Mouse (Mus musculus): ENCODE measurements at regions not wholly inside any gene's neighbourhood (a gene's known extent, or its start where the extent isn't known, plus 50 kb on each side); places are given as distances from the start of the nearest gene placed in this dataset.
"Not testable (repeated sequence)": the region's sequence is repeated elsewhere in the genome, so short reads cannot be mapped to it uniquely, and the experiment has no call there.

DNA sequence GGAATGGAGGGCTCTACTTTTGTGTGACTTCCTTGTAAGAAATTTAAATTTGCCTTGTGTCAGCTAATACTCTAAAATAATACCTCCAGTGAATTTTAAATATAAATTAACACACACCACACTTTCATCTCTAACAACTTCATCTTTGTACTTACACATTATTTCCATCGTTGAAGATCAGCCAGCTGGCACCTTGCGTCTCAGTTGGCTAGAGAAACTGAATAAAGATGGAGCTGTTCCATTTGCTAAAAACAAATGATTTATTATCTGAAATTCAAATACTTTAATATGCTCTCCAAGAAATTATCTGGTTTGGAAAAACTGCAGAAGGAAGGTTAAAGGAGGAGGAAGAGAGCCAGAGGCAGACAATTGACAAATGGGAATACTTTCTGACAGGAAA, 122.0 kb upstream of the Gm11096 start:
- H3K4me3 ChIP-seq: no peak overlapping the region
- H3K9ac ChIP-seq: no peak overlapping the region
- H3K27ac ChIP-seq: no peak overlapping the region
- ATAC-seq (ENCODE audit: low FRiP score, low read depth): no peak
- no peak overlapping the region for H3K4me2 ChIP-seq (replicated peaks)
- 0 out of 2 replicates have a peak, but pooled peaks cover 2% of the 10 kb centered on the region for H3K4me1 ChIP-seq
- no peaks in the 10 kb centered on the region for H3K36me3 ChIP-seq
- no peaks in the 10 kb centered on the region for H3K9me3 ChIP-seq
- 88% methylated on average over 2 of the region's 2 CpGs for WGBS
- H3K27me3 ChIP-seq: no peaks in the 10 kb centered on the region

DNA sequence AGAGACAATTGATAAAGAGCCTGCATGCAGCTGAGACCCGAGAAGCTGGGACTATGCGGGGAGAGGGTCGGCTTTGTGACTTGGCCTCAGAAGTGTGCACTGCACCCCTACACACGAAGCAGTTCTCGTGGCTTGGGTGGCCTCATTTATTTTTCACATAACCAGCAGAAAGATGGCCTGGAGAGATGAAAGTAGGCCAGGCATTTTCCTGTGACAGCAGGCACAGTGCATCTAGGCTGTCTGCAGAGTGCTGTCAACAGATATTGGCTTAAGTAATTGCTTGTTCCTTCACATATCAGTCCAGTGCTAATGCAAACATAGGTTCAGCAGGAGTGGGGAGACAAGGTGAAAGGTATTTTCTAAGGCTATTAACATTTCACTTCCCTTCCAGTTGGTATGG, 124.9 kb upstream of the Gm11096 start:
- whole genome bisulfite sequencing: 81% methylated on average over 5 of the region's 5 CpGs
- no peaks in the 10 kb centered on the region for H3K4me1 ChIP-seq
- H3K4me2 ChIP-seq (replicated peaks): no peak overlapping the region
- H3K36me3 ChIP-seq: no peaks in the 10 kb centered on the region
- ATAC-seq (ENCODE audit: low FRiP score, low read depth): no peak
- H3K9ac ChIP-seq: no peak overlapping the region
- H3K27me3 ChIP-seq: no peaks in the 10 kb centered on the region
- no peaks in the 10 kb centered on the region for H3K9me3 ChIP-seq
- no peak overlapping the region for H3K27ac ChIP-seq
- no peak overlapping the region for H3K4me3 ChIP-seq

DNA sequence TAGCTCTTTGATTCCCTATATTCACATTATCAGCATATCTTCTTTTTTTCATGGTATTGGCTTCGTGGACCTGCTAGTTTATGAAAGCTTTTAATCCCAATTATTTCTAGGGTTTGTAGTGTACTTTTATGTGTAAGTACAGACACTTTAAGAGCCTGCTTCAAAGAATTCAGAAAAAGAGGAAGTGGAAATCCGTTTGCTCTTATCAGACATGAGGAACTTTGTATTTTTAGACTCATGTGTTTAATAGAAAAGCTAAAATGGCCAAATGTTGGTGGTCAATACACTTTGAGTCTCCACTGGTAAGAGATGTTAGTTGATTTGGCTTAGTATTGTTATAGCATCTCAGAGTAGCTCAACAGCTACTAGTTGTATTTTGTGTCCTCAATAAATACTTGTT, 135.7 kb upstream of the Gm11096 start:
- WGBS: 71% methylated on average over 2 of the region's 2 CpGs
- ATAC-seq (ENCODE audit: low FRiP score, low read depth): no peak
- no peak overlapping the region for H3K27ac ChIP-seq

DNA sequence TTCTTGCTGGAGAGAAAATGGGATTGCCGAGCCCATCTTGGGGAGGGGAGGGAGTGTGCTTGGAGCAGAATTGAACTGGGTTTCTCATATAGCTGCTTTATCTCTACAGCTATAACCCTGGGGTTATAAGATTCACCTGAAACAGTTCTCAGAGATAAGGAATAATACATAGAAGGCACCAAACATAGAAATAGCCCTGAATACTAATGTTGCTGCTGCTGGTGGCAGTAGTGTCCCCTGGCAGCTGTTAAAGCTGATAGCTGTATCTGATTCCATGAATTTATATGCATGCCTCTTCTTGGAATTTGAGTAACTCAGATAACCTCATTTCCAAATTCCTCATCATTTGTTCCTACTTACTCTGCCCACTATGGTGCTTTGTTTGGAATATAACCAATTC, 137.0 kb upstream of the Gm11096 start:
- H3K36me3 ChIP-seq: no peaks in the 10 kb centered on the region
- 68% methylated on average over 1 of the region's 1 CpGs for WGBS
- no peaks in the 10 kb centered on the region for H3K4me1 ChIP-seq
- no peak overlapping the region for H3K4me2 ChIP-seq (replicated peaks)
- H3K27ac ChIP-seq: no peak overlapping the region
- H3K9me3 ChIP-seq: no peaks in the 10 kb centered on the region
- no peaks in the 10 kb centered on the region for H3K27me3 ChIP-seq
- no peak overlapping the region for H3K9ac ChIP-seq
- H3K4me3 ChIP-seq: no peak overlapping the region
- ATAC-seq (ENCODE audit: low FRiP score, low read depth): no peak

More for the DNA sequence above, 135.7 kb upstream of the Gm11096 start:
- no peaks in the 10 kb centered on the region for H3K9me3 ChIP-seq
- no peaks in the 10 kb centered on the region for H3K27me3 ChIP-seq
- H3K36me3 ChIP-seq: no peaks in the 10 kb centered on the region
- H3K4me3 ChIP-seq: no peak overlapping the region
- H3K9ac ChIP-seq: no peak overlapping the region
- H3K4me2 ChIP-seq (replicated peaks): no peak overlapping the region
- H3K4me1 ChIP-seq: no peaks in the 10 kb centered on the region

DNA sequence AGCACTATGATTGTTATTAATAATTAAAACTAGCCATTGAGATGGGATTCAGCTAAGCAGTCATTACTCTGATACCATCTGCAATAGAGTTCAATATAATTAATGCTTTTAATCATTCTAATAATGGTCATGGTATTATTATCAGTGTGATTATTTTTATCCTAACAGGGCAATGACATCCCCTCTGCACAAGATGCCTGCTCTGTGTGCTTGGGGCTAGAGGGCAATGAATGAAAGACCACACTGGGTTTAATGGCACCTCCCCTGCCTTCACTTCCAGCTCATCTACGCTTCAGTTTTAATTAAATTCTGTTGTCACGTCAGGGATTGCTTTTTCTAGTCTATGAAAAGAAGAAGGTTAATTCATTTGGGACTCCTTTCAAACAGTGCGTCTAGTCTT, 139.1 kb upstream of the Gm11096 start:
- no peaks in the 10 kb centered on the region for H3K36me3 ChIP-seq
- no peaks in the 10 kb centered on the region for H3K9me3 ChIP-seq
- no peak for ATAC-seq (ENCODE audit: low FRiP score, low read depth)
- no peaks in the 10 kb centered on the region for H3K27me3 ChIP-seq
- no peak overlapping the region for H3K27ac ChIP-seq
- no peaks in the 10 kb centered on the region for H3K4me1 ChIP-seq
- no peak overlapping the region for H3K9ac ChIP-seq
- no peak overlapping the region for H3K4me3 ChIP-seq
- H3K4me2 ChIP-seq (replicated peaks): no peak overlapping the region
- WGBS: 71% methylated on average over 3 of the region's 3 CpGs

DNA sequence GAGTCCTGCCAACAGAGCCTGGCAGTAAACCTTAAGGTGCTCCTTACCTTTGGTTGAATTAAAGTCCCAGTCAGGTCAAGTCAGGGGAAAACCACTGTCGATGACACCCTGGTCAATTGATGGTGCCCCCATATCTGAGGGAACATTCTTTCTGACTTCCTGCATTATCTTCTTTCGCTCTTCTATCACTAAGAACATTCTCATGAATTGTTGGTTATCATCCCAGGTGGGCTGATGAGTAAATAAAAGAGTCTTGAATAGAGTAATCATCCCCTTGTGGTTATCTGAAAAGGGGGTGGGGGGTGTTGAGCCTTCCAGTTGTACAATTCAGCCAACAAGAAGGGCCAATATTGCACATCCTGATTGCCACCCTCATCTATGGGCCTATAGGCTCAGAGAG, 149.7 kb upstream of the Gm11096 start:
- Histone ChIP-seq H3K9me3 (no peaks in the 10 kb centered on the region), H3K36me3 (no peaks in the 10 kb centered on the region), H3K27me3 (no peaks in the 10 kb centered on the region), H3K4me1 (no peaks in the 10 kb centered on the region), H3K4me3 (no peak overlapping the region), H3K9ac (no peak overlapping the region), H3K4me2 (replicated peaks) (no peak overlapping the region), H3K27ac (no peak overlapping the region)
- no peak for ATAC-seq (ENCODE audit: low FRiP score, low read depth)
- 96% methylated on average over 2 of the region's 2 CpGs for WGBS

DNA sequence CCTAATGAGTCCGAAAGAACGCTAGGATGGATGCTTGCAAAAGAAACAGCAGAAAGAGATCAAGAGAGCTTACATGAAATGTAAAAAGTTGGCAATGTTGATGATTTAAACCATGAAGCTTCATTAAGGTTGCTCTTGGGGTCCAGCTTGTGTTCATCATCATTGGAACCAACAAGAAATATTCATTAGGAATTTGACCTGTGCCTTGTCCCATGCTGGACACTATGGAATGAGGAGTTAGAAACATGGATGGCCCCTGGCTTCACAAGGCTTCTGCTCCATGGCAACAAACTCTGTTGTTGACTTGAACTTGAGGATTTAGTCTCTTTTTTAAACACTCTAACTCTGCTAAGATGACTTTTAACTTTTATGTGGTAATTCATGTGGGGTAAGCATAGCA, 159.0 kb upstream of the Gm11096 start:
- H3K36me3 ChIP-seq: no peaks in the 10 kb centered on the region
- H3K9me3 ChIP-seq: no peaks in the 10 kb centered on the region
- H3K4me3 ChIP-seq: no peak overlapping the region
- no peak overlapping the region for H3K4me2 ChIP-seq (replicated peaks)
- H3K9ac ChIP-seq: no peak overlapping the region
- H3K4me1 ChIP-seq: no peaks in the 10 kb centered on the region
- H3K27ac ChIP-seq: no peak overlapping the region
- H3K27me3 ChIP-seq: no peaks in the 10 kb centered on the region
- 91% methylated on average over 2 of the region's 2 CpGs for WGBS
- no peak for ATAC-seq (ENCODE audit: low FRiP score, low read depth)

DNA sequence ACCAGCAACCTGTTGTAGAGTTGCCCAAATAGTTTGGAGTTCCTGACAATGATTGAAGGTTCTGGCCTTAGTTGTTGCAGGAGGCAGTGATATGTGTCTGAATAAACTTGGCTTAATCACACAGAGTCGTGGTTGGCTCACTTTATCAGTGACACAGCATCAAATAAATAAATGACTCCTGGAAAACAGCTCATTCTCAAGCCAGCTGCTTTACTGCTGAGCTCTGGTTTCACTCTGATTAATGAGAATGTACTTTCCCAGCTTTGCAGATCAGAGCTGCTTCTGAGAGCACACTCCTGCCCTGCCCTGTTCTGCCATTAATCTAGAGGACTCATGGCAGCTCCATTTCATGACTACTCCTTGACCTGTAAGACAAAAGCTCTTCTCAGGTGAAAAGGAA, 171.3 kb upstream of the Gm11096 start:
- Histone ChIP-seq H3K4me3 (no peak overlapping the region), H3K9ac (no peak overlapping the region), H3K27me3 (no peaks in the 10 kb centered on the region), H3K27ac (no peak overlapping the region), H3K4me2 (replicated peaks) (no peak overlapping the region), H3K9me3 (no peaks in the 10 kb centered on the region), H3K4me1 (no peaks in the 10 kb centered on the region), H3K36me3 (no peaks in the 10 kb centered on the region)
- WGBS: 9% methylated on average over 1 of the region's 1 CpGs
- no peak for ATAC-seq (ENCODE audit: low FRiP score, low read depth)

DNA sequence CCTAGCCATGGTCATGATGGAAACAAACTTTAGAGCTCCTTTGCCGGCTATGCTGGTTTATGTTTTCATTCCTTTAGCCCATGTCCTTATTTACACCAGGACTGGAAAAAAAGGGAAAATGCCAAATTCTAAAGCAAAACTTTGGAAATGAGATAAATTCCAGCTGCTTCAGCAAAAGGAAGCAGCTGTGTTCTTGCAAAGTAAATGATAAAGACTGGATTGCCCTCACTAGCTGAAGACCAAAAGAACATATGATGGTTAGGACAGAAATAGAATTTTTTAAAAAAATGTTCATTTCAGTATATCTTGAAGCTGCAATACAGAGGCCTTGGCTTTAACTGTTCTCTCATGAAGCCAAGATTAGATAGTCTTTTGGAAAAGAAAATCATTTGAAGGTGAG, 179.6 kb upstream of the Gm11096 start:
- no peaks in the 10 kb centered on the region for H3K27me3 ChIP-seq
- no peak for ATAC-seq (ENCODE audit: low FRiP score, low read depth)
- H3K4me2 ChIP-seq (replicated peaks): no peak overlapping the region
- no peak overlapping the region for H3K4me3 ChIP-seq
- H3K9ac ChIP-seq: no peak overlapping the region
- H3K4me1 ChIP-seq: no peaks in the 10 kb centered on the region
- H3K9me3 ChIP-seq: no peaks in the 10 kb centered on the region
- 90% methylated on average over 1 of the region's 1 CpGs for WGBS
- H3K27ac ChIP-seq: no peak overlapping the region
- H3K36me3 ChIP-seq: no peaks in the 10 kb centered on the region

DNA sequence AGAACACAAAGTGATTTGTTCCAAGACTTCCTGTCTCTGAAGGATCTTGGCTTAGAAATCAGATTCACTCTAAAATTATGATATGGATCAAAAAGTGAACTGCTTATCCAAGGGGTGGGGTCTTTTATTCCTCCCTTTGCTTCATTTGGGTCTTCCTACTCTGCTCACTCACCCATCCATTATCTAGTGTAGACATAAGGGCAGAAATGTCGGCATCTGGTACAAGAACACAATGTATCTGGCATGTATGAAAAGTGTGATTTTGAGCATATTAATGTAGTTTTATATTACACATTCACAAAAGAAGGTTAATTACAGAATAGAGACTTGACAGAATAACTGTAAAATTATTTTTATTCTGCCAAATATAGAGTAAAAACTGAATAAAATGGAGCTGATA, 181.5 kb upstream of the Gm11096 start:
- ATAC-seq (ENCODE audit: low FRiP score, low read depth): no peak
- no peaks in the 10 kb centered on the region for H3K36me3 ChIP-seq
- H3K27ac ChIP-seq: no peak overlapping the region
- H3K9me3 ChIP-seq: no peaks in the 10 kb centered on the region
- H3K4me3 ChIP-seq: no peak overlapping the region
- no peak overlapping the region for H3K9ac ChIP-seq
- WGBS: 100% methylated on average over 1 of the region's 1 CpGs
- H3K27me3 ChIP-seq: no peaks in the 10 kb centered on the region
- no peaks in the 10 kb centered on the region for H3K4me1 ChIP-seq
- no peak overlapping the region for H3K4me2 ChIP-seq (replicated peaks)

DNA sequence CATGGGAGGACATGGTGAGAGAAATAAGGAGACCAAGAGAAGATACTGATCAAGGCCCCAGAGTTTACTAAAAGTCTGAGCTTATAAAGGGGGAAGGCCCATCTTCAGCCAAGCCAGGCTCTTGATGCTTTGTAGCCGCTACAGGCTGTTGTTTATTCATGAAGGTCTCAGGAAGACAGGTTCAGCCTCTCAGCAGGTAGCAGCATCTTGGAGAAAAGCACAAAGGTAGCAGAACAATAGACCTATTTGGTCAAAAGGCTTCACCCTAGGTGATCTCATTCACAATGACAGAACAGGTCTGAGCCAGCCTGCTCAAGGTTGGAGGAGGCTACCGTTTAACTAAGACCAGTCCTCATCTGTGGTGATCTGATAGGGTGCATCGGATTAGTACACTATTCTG, 185.5 kb upstream of the Gm11096 start:
- H3K9ac ChIP-seq: no peak overlapping the region
- WGBS: 81% methylated on average over 3 of the region's 3 CpGs
- H3K4me2 ChIP-seq (replicated peaks): no peak overlapping the region
- no peaks in the 10 kb centered on the region for H3K36me3 ChIP-seq
- H3K9me3 ChIP-seq: no peaks in the 10 kb centered on the region
- no peak overlapping the region for H3K4me3 ChIP-seq
- H3K4me1 ChIP-seq: no peaks in the 10 kb centered on the region
- ATAC-seq (ENCODE audit: low FRiP score, low read depth): no peak
- H3K27ac ChIP-seq: no peak overlapping the region
- no peaks in the 10 kb centered on the region for H3K27me3 ChIP-seq

DNA sequence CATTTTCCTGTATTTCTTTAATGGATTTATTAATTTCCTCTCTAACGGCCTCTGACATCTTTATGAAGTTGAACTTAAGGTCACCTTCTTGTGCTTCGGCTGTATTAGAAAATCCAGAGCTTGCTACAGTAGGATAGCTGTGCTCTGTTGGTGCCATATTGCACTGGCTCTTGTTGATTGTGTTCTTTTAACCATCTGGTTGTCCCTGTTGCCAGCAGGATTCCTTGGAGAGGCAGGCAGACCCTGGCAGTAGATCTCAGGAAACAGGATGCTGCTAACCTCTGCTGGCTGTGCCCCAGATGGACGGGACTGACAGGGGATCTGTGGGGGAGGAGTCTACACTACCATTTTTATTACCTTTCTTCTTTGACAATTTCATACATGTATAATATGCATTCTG, 185.9 kb upstream of the Thumpd2 start:
- Histone ChIP-seq H3K9me3 (no peaks in the 10 kb centered on the region), H3K4me1 (no peaks in the 10 kb centered on the region), H3K9ac (no peak overlapping the region), H3K27me3 (no peaks in the 10 kb centered on the region), H3K36me3 (no peaks in the 10 kb centered on the region), H3K4me2 (replicated peaks) (no peak overlapping the region), H3K4me3 (no peak overlapping the region), H3K27ac (no peak overlapping the region)
- WGBS: 24% methylated on average over 3 of the region's 3 CpGs
- ATAC-seq (ENCODE audit: low FRiP score, low read depth): no peak

DNA sequence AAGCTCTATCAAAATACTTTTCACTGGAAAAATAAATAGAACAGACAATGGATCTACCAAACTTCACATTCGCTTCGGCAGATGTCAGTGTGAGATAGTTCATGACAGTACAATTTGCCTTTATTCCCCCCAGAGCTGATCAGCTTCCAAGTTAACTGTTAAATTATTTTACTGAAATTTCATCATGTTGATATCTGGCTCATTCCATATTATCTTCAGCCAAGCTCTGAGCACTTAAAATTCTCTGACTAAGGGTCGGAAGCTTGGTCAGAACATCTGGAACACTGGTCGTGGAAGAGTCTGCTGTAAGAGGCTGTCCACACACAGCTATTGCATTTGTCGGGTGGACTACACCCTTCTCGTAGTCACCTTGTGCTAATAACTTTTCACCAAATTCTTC, 181.3 kb upstream of the Thumpd2 start:
- Histone ChIP-seq H3K27me3 (no peaks in the 10 kb centered on the region), H3K4me3 (no peak overlapping the region), H3K4me2 (replicated peaks) (no peak overlapping the region), H3K9ac (no peak overlapping the region), H3K4me1 (no peaks in the 10 kb centered on the region), H3K36me3 (no peaks in the 10 kb centered on the region), H3K9me3 (no peaks in the 10 kb centered on the region), H3K27ac (no peak overlapping the region)
- WGBS: 91% methylated on average over 6 of the region's 6 CpGs
- ATAC-seq (ENCODE audit: low FRiP score, low read depth): no peak

DNA sequence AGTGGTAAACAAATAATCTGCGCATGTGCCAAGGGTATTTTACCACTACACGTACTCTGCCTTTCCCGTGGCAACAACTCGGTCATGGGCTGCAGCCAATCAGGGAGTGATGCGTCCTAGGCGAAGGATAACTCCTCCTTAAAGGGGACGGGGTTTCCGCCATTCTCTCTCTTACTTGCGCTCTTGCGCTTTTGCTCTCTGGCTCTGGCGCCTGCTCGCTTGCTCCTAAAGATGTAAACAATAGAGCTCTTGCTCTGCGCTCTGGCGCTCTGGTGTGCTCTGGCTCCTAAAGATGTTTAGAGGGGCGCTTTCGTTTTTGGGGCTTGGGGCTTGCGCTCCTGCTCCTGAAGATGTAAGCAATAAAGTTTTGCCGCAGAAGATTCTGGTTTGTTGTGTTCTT, 166.9 kb upstream of the Thumpd2 start:
- not testable (repeated sequence) for H3K36me3 ChIP-seq; H3K27ac ChIP-seq; ATAC-seq (ENCODE audit: low FRiP score, low read depth); H3K4me1 ChIP-seq; H3K9me3 ChIP-seq; H3K4me2 ChIP-seq (replicated peaks); H3K27me3 ChIP-seq; H3K4me3 ChIP-seq; H3K9ac ChIP-seq
- 96% methylated on average over 15 of the region's 18 CpGs for WGBS
